ENCODE assay signal across 19 mouse cellular contexts in genomic region chr8:83810651-83811050, GRCm38 (mm10).
"Had no signal": no experiment of that assay in that cellular context is flagged by ENCODE, and none has a peak within 500 bp of the region (broad histone marks: within the 10 kb centered on the region; RNA-seq: fewer than 3 reads in every experiment).

No protein-coding gene starts in this region.

- H3K9me3 ChIP-seq: midbrain, embryonic 10.5 days; midbrain, embryonic 12.5 days; neural tube, embryonic 13.5 days; neural tube, embryonic 15.5 days had no signal

- H3K4me2 ChIP-seq: lung, embryonic 14.5 days; midbrain, embryonic 12.5 days; neural tube, embryonic 13.5 days; neural tube, embryonic 15.5 days had no signal

- H3K9ac ChIP-seq: lung, embryonic 14.5 days; midbrain, embryonic 12.5 days; neural tube, embryonic 13.5 days; neural tube, embryonic 15.5 days had no signal

- ATAC-seq: midbrain, embryonic 16.5 days had no signal

- H3K27ac ChIP-seq: midbrain, embryonic 10.5 days; midbrain, embryonic 12.5 days; neural tube, embryonic 13.5 days; neural tube, embryonic 15.5 days had no signal

- H3K4me3 ChIP-seq: midbrain, embryonic 10.5 days; midbrain, embryonic 12.5 days; myocyte; neural tube, embryonic 13.5 days; neural tube, embryonic 15.5 days had no signal

- H3K4me1 ChIP-seq: midbrain, embryonic 10.5 days; midbrain, embryonic 12.5 days; neural tube, embryonic 13.5 days; neural tube, embryonic 15.5 days had no signal

- H3K27me3 ChIP-seq: neural tube, embryonic 13.5 days; neural tube, embryonic 15.5 days had no signal

- DNase-seq: lung, adult 18-20 months; lung, embryonic 14.5 days; lung, postnatal 10 days; lung, postnatal 4 days; midbrain, embryonic 14.5 days; retina, postnatal 1 day; right cerebral cortex, adult 18-20 months; right cerebral cortex, postnatal 25 days; right cerebral cortex, postnatal 4 days; spleen, adult 18-20 months; thymus, adult 18-20 months; thymus, postnatal 14 days; thymus, postnatal 36 days had no signal

- H3K36me3 ChIP-seq: midbrain, embryonic 10.5 days; midbrain, embryonic 12.5 days; neural tube, embryonic 13.5 days; neural tube, embryonic 15.5 days had no signal
